Mouse (Mus musculus): ENCODE results near the gene Gnaq. TPM values are rescaled to one million over a fixed set of nuclear protein-coding genes. Genes with fewer than 3 reads are reported as not detected.
A peak's percentile ranks its signal among the peaks of the same experiment; 100 is the strongest.

The Gnaq gene
- total RNA-seq, 4 experiments from 2014 or later: 143 to 158 (median 149) TPM

GRCm38 (mm10) chr19:16366465-16367063 lies 233.9 kb downstream of the Gnaq start:
- DNase-seq (ENCODE audit: low spot score in 2 of 2): no peak

DNA sequence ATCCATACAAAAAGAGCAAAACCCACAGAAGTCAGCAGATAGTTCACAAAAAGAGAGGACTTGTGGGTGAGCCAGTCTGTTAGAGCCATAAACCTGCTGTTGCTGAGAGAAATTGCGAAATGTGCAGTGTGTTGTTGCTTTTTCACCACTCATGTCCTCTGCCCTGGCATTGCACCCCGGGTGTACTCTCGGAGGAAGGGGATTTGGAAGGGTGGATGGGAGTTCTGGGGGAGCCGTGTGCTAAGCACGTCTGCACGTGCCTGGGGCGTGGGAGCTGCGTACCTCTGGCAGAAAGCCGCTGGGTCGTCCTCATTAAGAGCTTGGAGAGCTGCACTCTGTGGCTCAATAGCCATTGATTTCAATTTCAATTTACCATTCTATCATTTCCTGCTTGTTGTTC lies 234.6 kb downstream of the Gnaq start:
- no peak for DNase-seq (ENCODE audit: low spot score in 2 of 2)

- no peak for DNase-seq (ENCODE audit: low spot score in 2 of 2)
Observed at GRCm38 (mm10) chr19:16371680-16372079, 239.0 kb downstream of the Gnaq start.

DNA sequence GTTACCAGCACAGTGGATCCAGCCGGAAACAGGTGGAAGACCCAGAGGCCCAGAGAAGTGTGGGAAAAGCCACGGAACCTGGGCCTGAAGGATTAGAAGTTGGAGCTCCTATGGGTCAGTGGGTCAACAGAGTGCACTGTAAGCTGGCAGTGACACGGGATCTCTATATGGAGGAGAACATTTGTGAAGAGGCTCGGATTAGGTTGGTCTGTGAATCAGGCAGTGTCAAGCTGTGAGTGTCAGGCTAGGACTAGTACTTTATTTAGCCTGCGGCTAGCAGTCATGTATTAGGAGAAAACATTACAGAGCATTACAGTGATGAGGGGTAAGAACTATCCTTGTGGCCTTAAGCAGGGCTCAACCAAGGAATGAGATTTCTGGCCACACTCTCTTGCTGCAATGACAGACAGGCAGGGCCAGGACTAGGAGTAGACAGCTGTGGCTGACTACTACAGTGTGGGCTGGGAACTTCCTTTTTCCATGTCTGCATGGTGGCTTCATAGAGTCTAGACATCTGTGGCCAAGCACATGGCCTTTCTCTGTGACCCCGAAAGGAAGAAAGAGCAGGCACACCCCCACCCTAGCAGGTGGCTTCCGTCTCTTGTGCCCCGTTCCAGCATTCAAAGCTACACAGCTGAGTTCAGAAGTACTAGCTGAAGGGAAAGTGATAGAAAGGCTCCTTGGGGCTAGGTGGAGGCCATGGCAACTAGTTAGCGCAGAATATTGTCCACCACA lies 240.3 kb downstream of the Gnaq start:
- DNase-seq (ENCODE audit: low spot score in 2 of 2): no peak

GRCm38 (mm10) chr19:16375881-16376280 lies 243.2 kb downstream of the Gnaq start:
- no peak for DNase-seq (ENCODE audit: low spot score in 2 of 2)

DNA sequence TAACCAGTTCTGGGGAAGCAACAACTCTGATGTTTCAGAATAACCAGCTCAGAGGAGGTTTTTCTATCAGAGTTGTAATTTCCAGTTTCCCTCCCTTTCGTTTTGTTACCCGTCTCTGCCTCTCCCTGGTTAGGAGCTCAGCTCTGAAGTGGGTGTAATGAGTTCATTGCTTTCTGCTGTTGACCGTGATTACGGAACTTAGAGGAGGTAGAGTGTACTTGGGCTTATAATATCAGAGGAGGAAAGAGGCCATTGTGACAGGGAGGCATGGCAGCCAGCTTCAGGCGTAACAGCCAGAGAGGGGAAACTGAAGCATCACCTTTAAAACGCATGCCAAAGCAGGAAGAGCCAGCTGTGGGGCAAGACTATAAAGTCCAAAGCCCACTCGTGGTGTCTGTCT lies 245.9 kb downstream of the Gnaq start:
- no peak for DNase-seq (ENCODE audit: low spot score in 2 of 2)

- no peak for DNase-seq (ENCODE audit: low spot score in 2 of 2)
Observed at GRCm38 (mm10) chr19:16379687-16380086, 247.1 kb downstream of the Gnaq start.

- DNase-seq (ENCODE audit: low spot score in 2 of 2): no peak
Observed at GRCm38 (mm10) chr19:16382392-16382791, 249.8 kb downstream of the Gnaq start.

DNA sequence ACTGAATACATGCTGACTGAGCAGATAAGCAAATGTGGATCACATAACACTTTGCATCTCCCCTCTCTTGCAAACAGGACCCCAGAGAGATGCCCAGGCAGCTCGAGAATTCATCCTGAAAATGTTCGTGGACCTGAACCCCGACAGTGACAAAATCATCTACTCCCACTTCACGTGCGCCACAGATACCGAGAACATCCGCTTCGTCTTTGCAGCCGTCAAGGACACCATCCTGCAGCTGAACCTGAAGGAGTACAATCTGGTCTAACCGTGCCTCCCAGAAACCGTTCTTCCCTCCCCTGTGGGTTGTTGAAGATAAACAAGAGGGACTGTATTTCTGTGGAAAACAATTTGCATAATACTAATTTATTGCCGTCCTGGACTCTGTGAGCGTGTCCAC lies 250.5 kb downstream of the Gnaq start:
- no peak for DNase-seq (ENCODE audit: low spot score in 2 of 2)

- no peak for DNase-seq (ENCODE audit: low spot score in 2 of 2)
Observed at GRCm38 (mm10) chr19:16384094-16384493, 251.5 kb downstream of the Gnaq start.

GRCm38 (mm10) chr19:16384957-16385356 lies 252.3 kb downstream of the Gnaq start:
- no peak for DNase-seq (ENCODE audit: low spot score in 2 of 2)

DNA sequence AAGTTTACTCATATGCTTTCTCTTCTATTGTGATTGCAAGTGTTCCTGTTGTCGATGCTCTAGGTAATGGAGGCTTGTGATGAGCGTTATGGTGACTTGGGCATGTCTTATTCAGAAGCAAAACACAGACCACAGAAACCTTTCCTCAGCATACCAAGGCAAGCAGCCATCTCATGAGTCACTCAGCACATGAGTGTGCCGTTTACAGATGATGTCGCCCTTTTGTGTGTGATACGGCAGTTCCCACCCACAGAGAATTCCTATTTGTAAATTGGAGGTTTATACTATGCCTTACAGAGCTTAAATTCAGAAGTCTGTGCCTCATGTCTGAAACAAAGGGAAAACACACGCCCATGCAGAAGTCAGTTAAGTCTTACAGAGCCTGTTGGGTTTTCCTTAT lies 253.9 kb downstream of the Gnaq start:
- peak in 1 of 2 experiments; percentile 64 for DNase-seq (ENCODE audit: low spot score in 2 of 2)

DNA sequence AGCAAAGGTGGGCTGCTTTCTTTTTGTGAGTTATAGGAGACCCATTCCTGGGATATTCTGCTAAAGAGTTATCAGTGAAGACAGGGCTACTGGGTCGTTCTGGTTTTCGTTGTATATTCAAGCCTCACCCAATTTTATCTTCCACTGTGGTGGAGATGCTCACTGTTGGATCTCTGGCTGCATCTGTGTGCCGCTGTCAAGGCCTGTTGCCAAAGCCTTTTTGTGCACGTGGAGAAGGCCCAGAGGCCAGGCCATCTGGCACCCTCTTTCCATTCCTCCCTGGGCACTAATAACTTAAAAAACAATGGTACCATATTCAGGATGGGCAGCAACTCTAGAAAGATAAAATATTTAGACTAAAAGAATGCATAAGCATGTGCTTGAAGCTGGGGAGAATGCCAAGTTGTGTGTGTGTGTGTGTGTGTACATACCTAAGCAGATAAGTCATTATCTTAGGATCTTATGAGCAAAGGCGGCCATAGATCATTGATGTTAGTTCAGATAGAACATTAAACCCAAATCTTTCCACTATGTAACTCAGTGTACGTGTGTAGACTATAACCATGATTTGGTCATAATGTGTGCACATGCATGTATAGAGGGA lies 257.7 kb downstream of the Gnaq start:
- no peak for DNase-seq (ENCODE audit: low spot score in 2 of 2)

- DNase-seq (ENCODE audit: low spot score in 2 of 2): no peak
Observed at GRCm38 (mm10) chr19:16394381-16394780, 261.8 kb downstream of the Gnaq start.

- DNase-seq (ENCODE audit: low spot score in 2 of 2): no peak
Observed at GRCm38 (mm10) chr19:16403101-16403500, 270.5 kb downstream of the Gnaq start.

DNA sequence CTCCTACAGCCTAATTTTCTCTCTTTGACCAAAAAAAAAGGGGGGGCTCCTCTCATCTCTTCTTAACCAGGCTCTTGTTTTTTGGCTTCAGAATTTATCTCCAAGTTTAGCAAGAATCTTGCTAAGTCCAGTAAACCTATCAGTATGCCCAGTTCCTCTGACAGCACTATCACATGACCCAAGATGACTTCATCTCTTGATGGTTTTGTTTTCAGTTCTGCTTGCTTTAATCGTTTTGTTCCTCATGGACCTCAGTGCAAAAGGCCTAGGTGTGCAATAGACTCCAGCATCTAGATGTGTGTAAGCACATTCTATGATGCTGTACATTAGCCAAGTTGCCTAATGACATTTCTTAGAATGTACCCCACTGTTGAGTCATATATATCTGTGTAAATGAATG lies 275.1 kb downstream of the Gnaq start:
- no peak for DNase-seq (ENCODE audit: low spot score in 2 of 2)

DNA sequence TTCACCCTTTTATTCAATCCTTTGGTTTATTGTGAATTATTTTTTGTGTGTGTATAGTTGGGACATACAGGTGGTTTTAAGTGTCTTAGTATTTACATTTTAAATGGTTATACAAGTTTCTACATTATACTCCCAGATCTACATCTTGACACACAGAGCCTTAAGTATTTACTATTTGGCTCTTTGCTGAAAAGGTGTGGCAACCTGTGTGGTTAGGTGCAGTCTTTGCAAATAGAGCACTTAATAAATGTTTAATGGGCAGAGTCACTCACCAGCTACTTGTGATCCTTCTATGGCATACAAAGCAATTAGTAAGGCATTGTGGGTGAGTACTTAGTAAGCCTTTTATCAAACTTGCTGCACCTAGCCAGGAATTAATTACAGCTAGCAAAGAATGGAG lies 278.7 kb downstream of the Gnaq start:
- no peak for DNase-seq (ENCODE audit: low spot score in 2 of 2)

GRCm38 (mm10) chr19:16418086-16418663 lies 285.5 kb downstream of the Gnaq start:
- no peak for DNase-seq (ENCODE audit: low spot score in 2 of 2)

- no peak for DNase-seq (ENCODE audit: low spot score in 2 of 2)
Observed at GRCm38 (mm10) chr19:16425596-16425995, 293.0 kb downstream of the Gnaq start.

DNA sequence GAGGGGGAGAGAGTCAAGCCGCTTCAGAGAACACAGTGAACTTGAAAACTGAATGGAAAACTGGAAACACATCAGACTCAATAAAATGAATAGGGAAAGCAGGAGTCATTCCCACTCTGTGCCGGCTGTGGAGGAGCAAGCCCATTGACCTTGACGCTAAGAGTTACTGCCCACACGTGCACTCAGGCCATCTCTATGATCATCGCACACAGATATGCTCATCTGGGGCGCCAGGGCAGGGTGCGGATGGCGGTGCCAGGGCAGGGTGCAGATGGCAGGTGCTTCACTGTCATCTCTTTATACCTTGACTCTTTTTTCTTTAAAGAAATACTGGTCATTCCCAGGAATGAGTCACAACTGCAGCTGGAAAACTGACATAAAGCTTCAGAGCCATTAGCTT lies 298.7 kb downstream of the Gnaq start:
- DNase-seq (ENCODE audit: low spot score in 2 of 2): no peak

- no peak for DNase-seq (ENCODE audit: low spot score in 2 of 2)
Observed at GRCm38 (mm10) chr19:16434879-16435278, 302.2 kb downstream of the Gnaq start.

DNA sequence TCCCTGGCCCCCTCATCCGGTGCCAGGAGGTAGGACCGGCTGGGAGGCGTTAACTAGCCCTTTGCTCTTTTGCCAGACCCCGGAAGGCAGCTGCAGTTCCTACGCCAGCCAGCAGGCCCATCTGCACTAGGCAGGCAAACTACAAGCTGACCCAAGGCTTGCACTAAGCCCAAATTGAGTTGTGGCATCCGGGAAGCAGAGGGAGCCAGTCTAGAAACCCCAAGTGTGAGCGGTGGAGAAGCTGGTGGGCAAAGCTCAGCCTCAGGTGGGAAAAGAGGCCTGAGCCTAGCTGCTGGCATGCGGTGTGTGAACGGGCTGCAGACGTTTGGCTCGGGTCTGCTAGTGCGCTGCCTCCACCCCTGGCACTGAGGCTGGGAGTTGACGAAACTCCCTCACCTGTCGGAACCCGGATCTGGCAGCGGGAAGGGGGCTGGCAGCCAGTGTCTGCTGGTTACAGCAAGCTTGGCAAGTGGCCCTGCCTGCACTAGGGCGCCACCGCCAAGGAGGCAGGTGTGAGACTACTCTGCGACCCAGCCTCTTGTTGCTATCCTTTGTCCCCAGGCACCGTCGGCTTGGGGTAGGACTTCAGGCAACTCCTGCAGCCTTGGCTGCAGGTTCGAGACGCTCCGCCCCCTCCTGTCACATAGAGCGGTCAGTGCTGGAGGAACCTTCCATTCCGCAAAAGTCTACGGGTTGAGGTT lies 303.1 kb downstream of the Gnaq start, which contains the start of gene Gna14:
TSS of gene Gna14 (plus strand) at position 232 of the 701 bp plus-strand sequence.
- no peak for DNase-seq (ENCODE audit: low spot score in 2 of 2)
